Mouse (Mus musculus) left cerebral cortex, adult 2 months (tissue): ENCODE measurements around the gene 1700025G04Rik. TPM values are rescaled to one million over a fixed set of nuclear protein-coding genes. Genes with fewer than 3 reads are reported as not detected.

Source experiments
- DNase-seq, 2 experiments: peaks; one replicate each; pipeline ENCODE4 v3.0.0; 2021 to 2022; ENCODE audit warnings: low spot score in 2 of 2, mixed read lengths in 1 of 2; ENCODE audit errors: extremely low spot score in 1 of 2
- H3K27ac ChIP-seq: fragments of 200-600 bp; 2 replicates; pipeline ENCODE4 v1.8.1; 2022
- H3K4me3 ChIP-seq: fragments of 200-600 bp; 2 replicates; pipeline ENCODE4 v1.8.1; 2022
- CTCF ChIP-seq: fragments of 200-600 bp; IDR thresholded peaks from 2 replicates; pipeline ENCODE4 v1.8.1; 2022; ENCODE audit warnings: antibody characterized with exemption, mild to moderate bottlenecking, moderate library complexity
- intact Hi-C: fragments of 180-260 bp; cut with DNase I; formaldehyde crosslinking; loops from one replicate; pipeline ENCODE4 v1.15.1; 2025
- total RNA-seq, 2 experiments: library from RNA; stranded (reverse); gene quantifications; 2 replicates each; pipeline ENCODE4 v1.2.3; 2021

1700025G04Rik gene
- total RNA-seq, 2 experiments from 2014 or later: 68.1 to 75.8 TPM

DNA sequence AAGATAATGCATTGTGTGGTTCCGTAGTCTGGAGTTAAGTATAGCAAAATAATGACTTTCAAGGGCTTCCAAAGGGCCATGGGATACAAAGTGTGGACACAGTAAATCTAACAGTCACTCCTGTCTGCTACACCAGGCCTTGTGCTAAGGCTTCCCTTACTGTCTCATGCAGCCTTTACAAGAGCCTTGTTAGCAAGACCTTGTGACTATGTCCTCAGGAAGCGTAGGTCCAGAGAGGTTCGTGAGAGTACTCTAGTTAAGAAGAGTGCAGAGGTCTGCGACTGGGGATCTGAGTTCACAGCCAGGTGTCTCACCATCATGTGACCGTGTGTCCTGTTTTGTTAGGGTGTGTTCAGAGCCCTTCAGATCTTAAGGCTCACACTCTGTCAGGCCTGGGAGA lies 121.8 kb downstream of the 1700025G04Rik start:
- no peak for TF ChIP-seq CTCF
- DNase-seq: no peak
- intact Hi-C loops: no loop called here

DNA sequence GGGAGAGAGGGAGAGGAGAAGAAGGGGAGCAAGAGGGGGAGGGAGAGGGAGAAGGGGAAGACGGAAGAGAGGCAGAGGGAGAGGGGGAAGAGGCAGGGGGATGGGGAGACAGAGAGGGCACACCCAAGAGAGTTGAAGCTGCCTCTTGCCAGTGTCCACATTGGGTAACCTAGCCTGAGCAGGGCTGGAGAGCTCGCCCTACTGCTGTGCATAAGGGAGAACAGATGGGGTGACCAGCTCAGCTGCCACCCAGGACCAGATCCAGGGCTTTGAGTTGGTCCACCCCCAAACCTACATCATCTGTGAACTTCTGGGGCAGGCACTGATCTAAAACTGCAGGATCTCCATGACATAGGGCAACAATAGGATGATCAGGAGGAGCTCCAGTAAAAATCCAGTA lies 125.1 kb downstream of the 1700025G04Rik start:
- intact Hi-C loops: no loop called here
- no peak for DNase-seq
- Histone ChIP-seq H3K27ac (no peak overlapping the region), H3K4me3 (no peak overlapping the region)
- TF ChIP-seq CTCF: no peak

More for the DNA sequence above, 121.8 kb downstream of the 1700025G04Rik start:
- Histone ChIP-seq H3K4me3 (no peak overlapping the region), H3K27ac (no peak overlapping the region)

DNA sequence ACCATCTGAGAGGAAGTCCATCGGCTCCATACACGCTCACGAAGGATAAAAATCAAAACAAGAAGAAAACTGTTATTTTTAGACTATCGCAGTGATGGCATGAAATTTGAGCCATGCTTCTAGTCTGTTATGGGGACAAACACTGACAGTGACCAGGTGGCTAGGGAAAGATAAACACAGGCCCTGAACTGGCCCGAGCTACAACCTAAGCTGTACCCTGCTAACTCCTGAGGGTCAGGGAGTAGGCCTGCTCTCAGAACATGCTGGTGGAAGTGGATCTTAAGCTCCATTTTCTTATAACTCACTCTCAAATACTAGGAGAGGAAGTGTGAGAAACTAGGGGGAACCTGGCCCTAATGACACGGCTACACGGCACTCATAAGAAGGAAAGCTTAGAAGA lies 126.7 kb downstream of the 1700025G04Rik start:
- no peak overlapping the region for H3K27ac ChIP-seq

DNA sequence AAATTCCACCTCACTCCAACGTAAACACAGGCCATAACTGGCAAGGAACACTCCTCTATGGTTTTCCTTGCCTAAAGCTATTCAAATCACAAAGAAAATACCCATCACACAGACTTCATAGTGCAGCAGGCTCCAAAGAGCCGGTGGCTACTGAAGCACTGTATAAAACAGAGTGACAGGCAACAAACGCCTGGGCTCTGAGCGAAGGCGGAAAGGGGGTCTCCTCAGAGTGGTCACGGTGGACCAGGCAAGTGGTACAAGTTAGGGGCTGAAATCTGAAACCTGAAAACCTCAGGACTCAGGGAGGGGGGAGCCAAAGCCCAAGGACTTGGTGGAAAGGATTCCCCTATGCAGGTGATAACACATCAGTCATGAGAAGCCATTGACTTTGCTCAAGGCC lies 127.8 kb downstream of the 1700025G04Rik start:
- no peak overlapping the region for H3K27ac ChIP-seq
- intact Hi-C loops: no loop called here
- no peak overlapping the region for H3K4me3 ChIP-seq
- DNase-seq: no peak
- no peak for TF ChIP-seq CTCF

More for the DNA sequence above, 126.7 kb downstream of the 1700025G04Rik start:
- no peak for TF ChIP-seq CTCF
- intact Hi-C loops: no loop called here
- H3K4me3 ChIP-seq: no peak overlapping the region
- DNase-seq: no peak

DNA sequence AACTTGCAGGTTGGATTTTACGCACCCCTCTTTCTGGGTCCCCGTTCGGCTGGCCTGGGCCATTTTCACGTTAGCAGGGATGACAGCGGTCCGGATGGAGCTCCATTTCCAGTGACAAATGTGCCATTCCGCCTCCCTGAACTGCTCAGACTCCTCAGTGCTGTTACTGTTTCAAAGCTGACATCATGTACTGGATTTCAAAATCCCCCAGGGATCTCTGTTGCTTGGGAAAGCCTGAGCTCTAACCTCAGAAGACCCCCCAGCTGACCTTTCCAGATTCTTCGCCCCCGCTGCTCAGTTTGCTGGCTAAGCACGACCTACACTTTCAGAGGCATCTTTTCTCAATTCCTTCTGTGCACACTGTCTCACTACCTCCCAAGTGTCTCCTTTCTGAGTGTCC lies 128.7 kb downstream of the 1700025G04Rik start:
- TF ChIP-seq CTCF: no peak
- Histone ChIP-seq H3K4me3 (no peak overlapping the region), H3K27ac (no peak overlapping the region)
- intact Hi-C loops: no loop called here
- DNase-seq: no peak

DNA sequence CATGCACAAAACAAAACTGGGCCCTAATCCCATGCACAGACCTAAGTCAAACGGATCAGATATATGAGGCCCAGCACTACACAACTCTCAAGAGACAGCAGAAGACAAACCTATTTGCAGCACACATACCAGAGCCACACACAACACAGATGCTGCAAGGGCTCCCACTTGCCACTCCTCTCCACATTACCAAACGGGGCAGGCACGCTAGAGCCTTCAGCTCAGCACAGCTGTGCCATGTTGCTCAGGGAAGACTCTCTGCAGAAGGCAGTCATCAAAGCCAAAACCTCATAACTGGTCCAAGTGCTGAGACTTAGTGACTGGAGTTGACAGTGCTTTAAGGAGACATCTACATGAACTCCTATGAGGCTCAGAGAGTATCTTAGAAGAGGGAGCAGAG lies 130.9 kb downstream of the 1700025G04Rik start:
- H3K4me3 ChIP-seq: no peak overlapping the region
- intact Hi-C loops: no loop called here
- DNase-seq: no peak
- TF ChIP-seq CTCF: no peak
- H3K27ac ChIP-seq: no peak overlapping the region

DNA sequence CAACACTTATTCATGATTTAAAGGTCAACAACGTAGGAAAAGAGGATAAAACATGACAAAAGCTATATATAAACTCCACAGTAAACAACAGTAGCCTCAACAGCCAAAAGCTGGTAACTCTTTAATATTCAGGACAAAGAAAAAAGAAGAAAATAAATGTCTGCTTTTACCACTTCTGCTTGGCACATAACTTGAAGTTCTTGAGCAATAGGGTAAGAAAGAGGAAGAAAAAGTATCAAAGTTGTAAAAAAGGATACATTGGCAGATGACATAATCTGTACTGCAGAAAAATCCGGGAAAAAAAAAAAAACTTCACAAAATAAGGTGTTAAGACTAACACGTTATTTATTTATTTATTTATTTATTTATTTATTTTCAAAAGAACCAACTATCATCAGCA lies 131.5 kb downstream of the 1700025G04Rik start:
- DNase-seq: no peak
- no peak for TF ChIP-seq CTCF
- Histone ChIP-seq H3K4me3 (no peak overlapping the region), H3K27ac (no peak overlapping the region)
- intact Hi-C loops: no loop called here

DNA sequence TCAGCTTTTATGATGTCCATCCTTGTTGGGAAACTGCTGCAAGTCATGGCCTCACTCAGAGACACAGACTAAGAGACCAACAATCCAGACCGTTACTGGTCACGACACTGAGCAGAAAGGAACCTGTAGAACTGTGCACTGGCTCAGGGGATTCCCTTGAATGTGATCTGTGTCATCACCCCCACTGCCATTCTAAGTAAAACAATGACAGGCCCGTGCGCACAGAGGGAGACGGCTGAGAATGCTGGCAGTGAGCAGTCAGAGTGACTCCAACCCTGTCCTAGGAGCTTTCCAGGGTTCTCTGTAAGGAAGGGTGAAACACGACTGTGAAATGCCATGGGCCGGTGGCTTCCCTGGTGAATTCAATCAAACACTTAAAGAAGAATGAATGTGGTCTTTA lies 132.3 kb downstream of the 1700025G04Rik start:
- no peak for TF ChIP-seq CTCF
- Histone ChIP-seq H3K27ac (no peak overlapping the region), H3K4me3 (no peak overlapping the region)
- intact Hi-C loops: no loop called here
- no peak for DNase-seq

DNA sequence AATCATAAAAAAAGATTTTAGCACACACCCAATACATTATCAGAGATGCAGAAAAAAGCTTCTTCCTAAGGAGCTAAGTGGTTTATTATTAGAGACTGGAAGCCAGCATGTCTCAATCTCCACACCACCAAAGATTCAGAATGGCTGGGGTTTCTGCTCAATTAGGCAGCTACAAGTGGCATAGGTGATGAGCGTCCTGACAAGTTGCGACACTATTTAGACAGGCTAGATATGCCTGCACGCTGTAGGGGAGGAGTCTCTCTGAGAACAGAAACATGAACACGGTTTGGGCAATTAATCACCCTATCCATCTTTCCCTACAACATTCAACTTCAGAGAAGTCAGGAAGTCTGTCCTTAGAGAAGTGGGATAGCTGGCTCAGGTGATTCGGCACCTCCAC lies 134.1 kb downstream of the 1700025G04Rik start:
- Histone ChIP-seq H3K27ac (no peak overlapping the region), H3K4me3 (no peak overlapping the region)
- intact Hi-C loops: no loop called here
- TF ChIP-seq CTCF: no peak
- no peak for DNase-seq

DNA sequence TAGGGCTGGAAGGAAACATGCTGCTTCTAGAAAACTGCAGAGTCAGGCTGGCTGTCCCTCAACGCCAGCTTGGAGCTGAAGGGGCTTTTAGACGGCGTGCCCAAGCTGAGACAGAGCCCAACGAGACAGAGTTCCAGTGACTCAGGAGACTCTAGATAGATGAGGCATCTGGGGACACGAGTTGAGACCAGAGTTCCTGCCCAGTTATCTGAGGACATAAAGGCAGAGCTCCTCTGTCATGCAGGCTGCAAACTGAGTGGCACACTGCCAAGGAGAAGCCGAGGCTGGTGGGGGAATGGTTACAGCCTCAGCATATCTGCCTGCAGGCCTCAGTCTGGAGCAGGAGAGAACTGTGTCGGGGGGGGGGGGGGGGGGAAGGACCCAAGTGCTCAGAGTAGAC lies 136.4 kb downstream of the 1700025G04Rik start:
- peak; percentile 42 to 50 for DNase-seq
- no peak for TF ChIP-seq CTCF
- intact Hi-C loops: no loop called here
- no peak overlapping the region; the same call in 1 of the 2 replicates for H3K27ac ChIP-seq
- H3K4me3 ChIP-seq: no peak overlapping the region

DNA sequence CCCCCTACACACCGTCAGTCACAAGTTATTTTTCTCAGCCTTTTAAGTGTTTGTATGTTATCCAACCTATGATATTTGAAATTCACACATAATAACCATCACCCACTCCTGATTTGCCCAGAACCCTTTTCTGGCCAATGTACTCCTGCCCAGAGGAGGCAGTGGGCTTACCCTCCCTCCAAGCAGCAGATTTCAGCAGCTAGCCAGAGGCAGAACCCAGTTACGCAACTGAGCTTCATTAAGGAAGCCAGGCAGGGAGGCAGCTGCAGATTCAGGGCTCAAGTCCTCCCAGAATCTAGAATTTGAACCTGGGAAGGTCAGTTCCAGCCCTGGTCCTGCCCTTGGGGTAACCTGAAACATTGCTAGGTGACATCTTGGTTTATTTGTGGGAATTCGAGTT lies 141.9 kb downstream of the 1700025G04Rik start:
- intact Hi-C loops: no loop called here
- no peak for TF ChIP-seq CTCF
- no peak for DNase-seq
- no peak overlapping the region for H3K4me3 ChIP-seq
- H3K27ac ChIP-seq: peak overlapping the region; percentile 63

DNA sequence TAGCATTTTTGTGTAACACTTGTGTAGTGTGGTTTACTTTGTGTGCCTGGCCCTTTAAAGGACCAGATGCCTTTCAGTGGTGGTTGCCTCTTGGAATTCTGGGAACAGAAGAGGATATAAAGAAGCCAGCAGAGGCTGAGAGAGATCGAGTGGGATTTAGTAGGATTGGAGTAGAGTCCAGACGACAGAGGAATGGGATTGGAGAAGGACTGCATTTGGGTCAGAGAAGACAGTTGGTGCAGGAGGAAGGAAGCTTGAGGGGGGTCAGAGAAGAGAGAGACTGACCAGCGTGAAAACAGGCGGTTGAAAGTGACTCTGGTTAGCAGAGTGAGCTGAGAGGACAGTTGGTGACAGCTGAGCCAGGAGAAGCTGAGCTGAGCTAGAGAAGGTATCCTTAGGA lies 142.4 kb downstream of the 1700025G04Rik start:
- no peak overlapping the region for H3K4me3 ChIP-seq
- intact Hi-C loops: loop anchor here (2.0 kb wide), 1 partner anchor 141 kb away; no protein-coding TSS in a partner anchor
- DNase-seq: no peak
- TF ChIP-seq CTCF: no peak
- H3K27ac ChIP-seq: peak overlapping the region; percentile 63

DNA sequence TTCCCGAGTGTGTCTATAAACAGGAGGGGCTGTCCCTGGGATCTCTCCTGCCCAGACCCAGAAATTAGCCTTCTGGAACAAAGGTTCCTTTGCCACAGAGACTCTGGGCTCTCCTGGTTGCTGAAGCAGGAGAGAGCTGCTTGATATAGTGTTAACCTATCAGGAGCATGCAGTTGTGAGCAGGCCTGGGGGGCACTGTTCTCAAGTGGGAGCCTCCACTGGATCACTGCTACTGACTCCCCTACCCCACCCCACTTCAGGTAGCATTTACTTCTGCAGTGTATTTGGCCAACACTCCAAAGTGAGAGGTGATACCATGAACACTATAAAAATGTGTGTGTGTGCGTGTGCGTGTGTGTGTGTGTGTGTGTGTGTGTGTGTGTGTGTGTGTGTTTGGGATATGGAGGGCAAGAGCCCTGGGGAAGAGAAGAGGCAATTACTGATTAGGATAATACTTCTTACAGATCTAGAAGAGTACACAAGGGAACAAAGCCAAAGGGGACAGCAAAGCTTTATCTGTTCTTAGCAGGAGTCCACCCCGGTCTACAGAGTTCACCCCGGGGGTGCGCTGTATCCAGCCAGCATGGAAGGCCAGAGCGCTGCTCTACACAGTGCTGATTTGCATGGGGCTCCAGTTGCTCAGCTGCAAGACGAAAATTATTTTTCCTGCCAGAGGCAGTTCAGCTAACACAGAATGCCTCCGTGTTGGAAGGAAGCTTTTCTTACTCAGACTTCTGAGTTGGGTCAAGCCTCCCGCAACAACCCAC lies 145.3 kb downstream of the 1700025G04Rik start:
- peak overlapping the region; percentile 24; the same call in 1 of the 2 replicates for H3K27ac ChIP-seq
- no peak for TF ChIP-seq CTCF
- no peak overlapping the region for H3K4me3 ChIP-seq
- no peak for DNase-seq
- intact Hi-C loops: loop anchor here (5.0 kb wide), 1 partner anchor 52 kb away; no protein-coding TSS in a partner anchor
